Mouse (Mus musculus): ENCODE results near the gene Acer1. TPM values are rescaled to one million over a fixed set of nuclear protein-coding genes. Genes with fewer than 3 reads are reported as not detected.

The Acer1 gene
- total RNA-seq, 1 experiment, result 0.54 TPM

GRCm38 (mm10) chr17:57020960-57021359, 39.0 kb upstream of the Acer1 start:
- 0 out of 4 replicates have a peak, but pooled peaks cover 0 to 2% of the 10 kb centered on the region in 2 experiments for H3K4me1 ChIP-seq (ENCODE audit: control insufficient read depth in 2 of 2, insufficient read depth in 2 of 2, low read length in 2 of 2, poor library complexity in 1 of 2)
- TF ChIP-seq CHD2 (IDR thresholded peaks at IDR 0.05; ENCODE audit: low read depth, low read length) (no peak), MAFK (IDR thresholded peaks at IDR 0.05; ENCODE audit: insufficient read depth, low read depth, low read length) (no peak), ZNF384 (IDR thresholded peaks at IDR 0.05; ENCODE audit: low read depth, low read length) (no peak), HCFC1 (IDR thresholded peaks at IDR 0.05; ENCODE audit: borderline replicate concordance, insufficient read depth, low read length) (no peak), ZC3H11A (IDR thresholded peaks at IDR 0.05; ENCODE audit: borderline replicate concordance, low read depth, low read length) (no peak)
- H3K9ac ChIP-seq (ENCODE audit: insufficient read depth, low read depth, low read length, poor library complexity, severe bottlenecking), result no peak overlapping the region
- H3K36me3 ChIP-seq (ENCODE audit: control insufficient read depth, insufficient read depth, low read length, poor library complexity, severe bottlenecking), result peaks cover 55% of the 10 kb centered on the region
- no peak overlapping the region for H3K27ac ChIP-seq (ENCODE audit: insufficient read depth, low read depth, low read length, poor library complexity, severe bottlenecking)
- no peak overlapping the region for H3K4me3 ChIP-seq (ENCODE audit: insufficient read depth in 1 of 2, low read depth in 1 of 2, low read length in 2 of 2, poor library complexity in 1 of 2, severe bottlenecking in 1 of 2)
- no peak for DNase-seq (ENCODE audit: low read depth, low spot score)
- in situ Hi-C loops (cut with MboI; ENCODE audit: low sequenced_read_pairs in 2 of 2, unreplicated experiment in 2 of 2), result no loop called here
- H3K9me3 ChIP-seq (ENCODE audit: control insufficient read depth, insufficient read depth, low read depth, low read length), result no peaks in the 10 kb centered on the region

DNA sequence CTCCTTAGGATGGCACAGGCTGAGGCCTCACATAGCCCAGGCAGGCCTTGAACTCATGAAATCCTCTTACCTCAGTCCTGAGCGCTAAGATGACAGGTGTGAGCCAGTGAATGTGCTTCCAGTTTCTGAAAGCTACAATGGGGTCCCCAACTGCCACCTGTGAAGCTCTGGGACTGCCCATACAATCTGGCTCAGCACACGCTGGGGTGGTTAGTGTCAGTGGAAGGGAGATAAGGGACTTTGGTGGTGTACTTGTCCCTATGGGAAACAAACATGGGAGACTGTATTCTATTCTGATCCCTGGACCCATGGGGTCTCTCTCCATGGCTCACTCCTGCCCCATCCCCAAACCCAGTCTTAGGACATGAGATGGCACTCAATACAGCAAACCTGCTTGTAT, 37.8 kb upstream of the Acer1 start:
- H3K9ac ChIP-seq (ENCODE audit: insufficient read depth, low read depth, low read length, poor library complexity, severe bottlenecking), result no peak overlapping the region
- H3K9me3 ChIP-seq (ENCODE audit: control insufficient read depth, insufficient read depth, low read depth, low read length), result no peaks in the 10 kb centered on the region
- in situ Hi-C loops (cut with MboI; ENCODE audit: low sequenced_read_pairs in 2 of 2, unreplicated experiment in 2 of 2), result no loop called here
- DNase-seq (ENCODE audit: low read depth, low spot score), result no peak
- no peak for TF ChIP-seq HCFC1 (IDR thresholded peaks at IDR 0.05; ENCODE audit: borderline replicate concordance, insufficient read depth, low read length)
- no peak for TF ChIP-seq MAFK (IDR thresholded peaks at IDR 0.05; ENCODE audit: insufficient read depth, low read depth, low read length)
- 0 out of 4 replicates have a peak, but pooled peaks cover 0 to 2% of the 10 kb centered on the region in 2 experiments for H3K4me1 ChIP-seq (ENCODE audit: control insufficient read depth in 2 of 2, insufficient read depth in 2 of 2, low read length in 2 of 2, poor library complexity in 1 of 2)
- no peak overlapping the region for H3K4me3 ChIP-seq (ENCODE audit: insufficient read depth in 1 of 2, low read depth in 1 of 2, low read length in 2 of 2, poor library complexity in 1 of 2, severe bottlenecking in 1 of 2)
- H3K36me3 ChIP-seq (ENCODE audit: control insufficient read depth, insufficient read depth, low read length, poor library complexity, severe bottlenecking), result peaks cover 42% of the 10 kb centered on the region
- H3K27ac ChIP-seq (ENCODE audit: insufficient read depth, low read depth, low read length, poor library complexity, severe bottlenecking), result no peak overlapping the region

GRCm38 (mm10) chr17:57012245-57012795, 30.4 kb upstream of the Acer1 start:
- peak overlapping the region; percentile 57; the same call in 1 of the 2 replicates for H3K27ac ChIP-seq (ENCODE audit: insufficient read depth, low read depth, low read length, poor library complexity, severe bottlenecking)

GRCm38 (mm10) chr17:57011236-57012141, 29.6 kb upstream of the Acer1 start, which contains the start of the genes Gtf2f1 and Gm17949:
Gene Gtf2f1 (minus strand): TSS chr17:57011288.
Gene Gm17949 (plus strand): TSS chr17:57011469.
- Histone ChIP-seq H3K9me3 (ENCODE audit: control insufficient read depth, insufficient read depth, low read depth, low read length) (no peaks in the 10 kb centered on the region), H3K4me1 (ENCODE audit: control insufficient read depth in 2 of 2, insufficient read depth in 2 of 2, low read length in 2 of 2, poor library complexity in 1 of 2) (peaks cover 0 to 13% of the 10 kb centered on the region in 2 experiments; a peak in 2 of 4 replicates), H3K36me3 (ENCODE audit: control insufficient read depth, insufficient read depth, low read length, poor library complexity, severe bottlenecking) (peaks cover 16% of the 10 kb centered on the region), H3K27ac (ENCODE audit: insufficient read depth, low read depth, low read length, poor library complexity, severe bottlenecking) (peak within 1 kb of the TSS; percentile 57), H3K9ac (ENCODE audit: insufficient read depth, low read depth, low read length, poor library complexity, severe bottlenecking) (peak within 1 kb of the TSS; percentile 92), H3K4me3 (ENCODE audit: insufficient read depth in 1 of 2, low read depth in 1 of 2, low read length in 2 of 2, poor library complexity in 1 of 2, severe bottlenecking in 1 of 2) (peak within 1 kb of the TSS; percentile 80 to 90)
- DNase-seq (ENCODE audit: low read depth, low spot score), result peak; percentile 96
- in situ Hi-C loops (cut with MboI; ENCODE audit: low sequenced_read_pairs in 2 of 2, unreplicated experiment in 2 of 2), result no loop called here
- TF ChIP-seq CHD2 (IDR thresholded peaks at IDR 0.05; ENCODE audit: low read depth, low read length), result peak; percentile 48
- TF ChIP-seq MAFK (IDR thresholded peaks at IDR 0.05; ENCODE audit: insufficient read depth, low read depth, low read length), result no peak
- peak; percentile 80 for TF ChIP-seq HCFC1 (IDR thresholded peaks at IDR 0.05; ENCODE audit: borderline replicate concordance, insufficient read depth, low read length)

More at GRCm38 (mm10) chr17:57012245-57012795, 30.4 kb upstream of the Acer1 start:
- in situ Hi-C loops (cut with MboI; ENCODE audit: low sequenced_read_pairs in 2 of 2, unreplicated experiment in 2 of 2), result no loop called here
- Histone ChIP-seq H3K9ac (ENCODE audit: insufficient read depth, low read depth, low read length, poor library complexity, severe bottlenecking) (peak overlapping the region; percentile 83), H3K9me3 (ENCODE audit: control insufficient read depth, insufficient read depth, low read depth, low read length) (no peaks in the 10 kb centered on the region), H3K4me3 (ENCODE audit: insufficient read depth in 1 of 2, low read depth in 1 of 2, low read length in 2 of 2, poor library complexity in 1 of 2, severe bottlenecking in 1 of 2) (peak overlapping the region; percentile 73 to 80), H3K36me3 (ENCODE audit: control insufficient read depth, insufficient read depth, low read length, poor library complexity, severe bottlenecking) (peaks cover 12% of the 10 kb centered on the region; the same call in 1 of the 2 replicates), H3K4me1 (ENCODE audit: control insufficient read depth in 2 of 2, insufficient read depth in 2 of 2, low read length in 2 of 2, poor library complexity in 1 of 2) (peaks cover 0 to 10% of the 10 kb centered on the region in 2 experiments; a peak in 2 of 4 replicates)
- no peak for DNase-seq (ENCODE audit: low read depth, low spot score)
- TF ChIP-seq CHD2 (IDR thresholded peaks at IDR 0.05; ENCODE audit: low read depth, low read length) (no peak), MAFK (IDR thresholded peaks at IDR 0.05; ENCODE audit: insufficient read depth, low read depth, low read length) (no peak), ZC3H11A (IDR thresholded peaks at IDR 0.05; ENCODE audit: borderline replicate concordance, low read depth, low read length) (no peak), ZNF384 (IDR thresholded peaks at IDR 0.05; ENCODE audit: low read depth, low read length) (no peak), HCFC1 (IDR thresholded peaks at IDR 0.05; ENCODE audit: borderline replicate concordance, insufficient read depth, low read length) (no peak)

Data from ES-E14 (cell line).